Mouse (Mus musculus): ENCODE results near the gene Ddc.

Gene Ddc

DNA sequence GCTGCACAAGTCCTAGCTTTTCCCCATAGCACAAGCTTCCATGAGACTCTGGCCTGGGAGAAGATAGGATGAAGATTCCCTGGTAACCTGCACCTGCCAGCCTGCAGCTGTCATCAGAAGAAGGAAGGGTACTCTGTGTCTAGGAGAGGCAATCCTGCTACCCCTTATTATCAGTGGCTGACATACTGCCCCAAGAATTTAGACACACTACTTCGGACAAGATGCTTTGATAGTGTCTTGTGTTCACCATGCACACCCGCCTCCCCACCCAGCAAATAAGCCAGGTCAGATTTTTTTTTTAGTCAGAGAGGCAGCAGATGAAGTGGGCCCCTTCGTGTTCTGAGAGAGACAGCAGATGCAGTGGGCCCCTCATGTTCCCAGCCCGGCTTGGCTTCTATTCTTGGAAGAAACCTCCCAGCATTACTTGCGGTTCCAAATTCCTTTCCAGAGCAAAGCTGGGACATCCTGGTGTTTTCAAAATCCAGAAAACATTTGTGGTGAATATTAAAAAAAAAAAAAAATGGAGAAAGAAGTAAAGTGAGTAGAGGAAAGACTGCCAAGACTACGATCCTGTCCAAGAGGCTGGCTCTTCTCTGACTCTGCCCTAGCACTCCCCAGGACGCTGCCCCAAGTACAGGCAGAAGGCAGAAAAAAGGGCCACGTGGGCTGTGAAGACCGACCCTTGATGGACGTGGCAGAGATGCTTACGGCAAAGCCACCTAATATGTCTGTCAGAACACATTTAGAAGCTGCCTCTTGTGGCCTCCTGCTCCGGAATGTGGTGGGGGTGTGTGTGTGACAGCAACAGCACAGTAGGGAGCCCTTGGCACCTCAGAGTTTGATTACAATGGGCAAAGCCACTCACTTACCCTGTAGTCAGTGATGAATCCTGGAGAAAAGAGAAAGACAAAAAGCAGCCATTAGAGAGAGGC is 73.7 kb downstream of the Ddc start:
- DNase-seq (ENCODE audit: low read depth) = peak; percentile 50

DNA sequence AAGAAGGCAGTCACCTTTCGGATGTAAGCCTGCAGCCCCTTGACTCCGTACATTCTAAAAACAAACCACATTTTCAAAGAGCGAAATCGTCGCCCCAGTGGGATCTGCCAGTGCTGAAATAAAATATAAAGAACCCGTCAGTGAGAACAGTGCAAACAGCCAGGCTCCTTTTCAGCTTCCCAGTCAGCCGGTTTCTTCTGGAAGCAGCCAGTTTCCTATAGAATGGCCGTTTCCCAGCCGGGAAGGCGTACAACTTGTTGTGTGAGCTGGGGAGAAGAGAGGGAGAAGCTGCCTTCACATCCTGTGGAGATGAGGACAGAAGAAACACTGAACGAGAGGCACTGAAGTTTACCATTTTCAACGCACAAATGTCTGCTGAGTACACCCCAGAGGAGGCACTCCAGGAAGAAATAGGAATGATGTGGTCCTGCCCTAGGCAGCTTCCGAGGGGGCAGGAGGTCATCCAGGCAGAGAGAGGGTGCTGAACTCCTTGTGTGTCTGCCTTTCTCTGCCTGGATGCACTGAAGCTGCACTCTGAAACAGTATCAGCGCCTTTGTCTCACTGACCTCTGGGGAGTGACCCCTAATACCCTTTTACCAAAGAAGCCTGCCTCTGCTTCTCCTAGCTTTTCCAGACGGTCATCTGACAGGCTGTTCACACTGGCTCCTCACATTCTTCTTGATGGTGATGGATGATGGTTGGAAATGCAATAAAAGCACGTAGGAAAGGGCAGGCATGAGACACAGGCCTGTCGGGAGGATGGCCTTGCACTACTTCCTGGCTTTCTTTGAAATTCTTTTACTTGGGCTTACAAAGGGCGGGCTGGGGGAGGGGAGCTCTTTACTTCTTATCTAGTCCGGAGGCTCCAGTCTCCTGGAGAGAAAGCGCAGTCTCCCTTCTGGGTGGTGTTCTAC is 75.5 kb downstream of the Ddc start:
- DNase-seq (ENCODE audit: low read depth) = no peak

DNA sequence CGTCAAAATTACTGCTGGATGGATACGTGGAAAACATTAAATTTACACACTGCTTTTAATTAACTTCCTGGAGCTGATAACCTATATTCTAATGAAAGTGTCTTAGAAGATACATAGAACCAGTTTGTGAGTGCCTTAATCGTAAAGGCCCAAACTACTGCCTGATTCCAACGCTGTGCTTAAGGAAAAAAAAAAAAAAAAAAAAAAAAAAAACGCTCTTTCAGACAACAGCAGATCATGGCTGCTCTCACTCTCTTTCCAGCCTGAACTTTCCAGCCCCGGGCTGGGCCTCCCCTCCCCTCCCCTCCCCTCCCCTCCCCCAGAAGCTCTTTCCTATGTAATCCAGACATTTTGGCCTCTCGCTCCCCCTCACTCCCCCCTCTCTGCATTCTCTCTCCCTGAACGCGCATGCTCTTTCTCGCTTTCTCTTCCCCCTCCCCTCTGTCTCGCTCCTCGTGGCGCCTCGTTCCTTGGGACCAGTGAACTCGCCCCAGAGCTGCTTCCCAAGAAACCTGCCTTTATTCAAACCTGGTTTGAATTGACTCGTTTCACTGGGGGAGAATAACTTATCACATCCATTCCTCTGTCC is 76.5 kb downstream of the Ddc start:
- DNase-seq (ENCODE audit: low read depth) = no peak

GRCm38 (mm10) chr11:11820737-11821136 is 77.2 kb downstream of the Ddc start:
- no peak for DNase-seq (ENCODE audit: low read depth)

GRCm38 (mm10) chr11:11820251-11820650 is 77.7 kb downstream of the Ddc start:
- peak; percentile 99 for DNase-seq (ENCODE audit: low read depth)

DNA sequence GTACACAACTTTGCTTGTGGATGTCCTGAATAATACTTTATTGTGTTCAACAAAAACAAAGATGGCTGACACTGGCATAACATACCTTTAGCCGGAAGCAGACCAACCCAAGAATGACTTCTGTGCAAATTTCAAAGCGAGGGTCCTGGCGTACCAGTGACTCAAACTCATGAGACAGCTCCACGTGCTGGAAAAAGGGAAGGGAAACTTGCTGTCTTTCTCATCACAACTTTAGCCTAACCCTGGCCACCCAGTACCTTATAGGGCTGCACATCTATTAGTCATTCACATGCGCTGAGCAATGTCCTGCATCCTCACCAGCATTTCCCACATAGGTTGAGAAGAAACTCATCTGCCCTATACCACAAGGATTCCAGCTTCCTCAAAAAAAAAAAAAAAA is 78.7 kb downstream of the Ddc start:
- no peak for DNase-seq (ENCODE audit: low read depth)

- peak; percentile 42 for DNase-seq (ENCODE audit: low read depth)
Observed at GRCm38 (mm10) chr11:11818797-11819196, 79.1 kb downstream of the Ddc start.

- no peak for DNase-seq (ENCODE audit: low read depth)
Observed at GRCm38 (mm10) chr11:11815737-11816136, 82.2 kb downstream of the Ddc start.

DNA sequence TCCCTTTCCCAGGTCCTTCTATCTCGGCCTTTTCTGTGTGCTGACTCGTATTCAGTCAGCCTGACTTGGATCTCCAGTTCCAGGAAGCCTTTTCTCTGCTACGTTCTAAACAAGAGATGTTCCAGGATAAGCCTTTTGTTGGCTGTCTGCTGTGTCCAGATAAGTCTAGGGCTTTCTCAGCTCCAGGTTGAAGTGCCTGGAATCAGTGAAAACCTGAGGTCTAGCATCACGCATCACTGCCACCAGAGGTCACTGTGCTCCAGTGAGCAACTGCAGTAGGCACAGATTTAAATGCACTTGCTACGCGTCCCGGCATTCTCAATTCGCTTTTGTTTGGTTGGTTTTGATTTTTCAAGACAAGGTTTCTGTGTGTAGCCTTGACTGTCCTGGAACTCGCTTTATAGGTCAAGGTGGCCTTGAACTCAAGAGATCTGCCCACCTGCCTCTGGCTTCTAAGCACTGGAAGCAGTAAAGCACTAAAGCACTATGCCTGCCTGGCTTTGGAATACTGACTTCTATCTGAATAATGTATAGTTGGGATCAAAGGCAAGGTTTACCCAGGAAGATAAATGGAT is 86.0 kb downstream of the Ddc start:
- DNase-seq (ENCODE audit: low read depth) = peak; percentile 91

DNA sequence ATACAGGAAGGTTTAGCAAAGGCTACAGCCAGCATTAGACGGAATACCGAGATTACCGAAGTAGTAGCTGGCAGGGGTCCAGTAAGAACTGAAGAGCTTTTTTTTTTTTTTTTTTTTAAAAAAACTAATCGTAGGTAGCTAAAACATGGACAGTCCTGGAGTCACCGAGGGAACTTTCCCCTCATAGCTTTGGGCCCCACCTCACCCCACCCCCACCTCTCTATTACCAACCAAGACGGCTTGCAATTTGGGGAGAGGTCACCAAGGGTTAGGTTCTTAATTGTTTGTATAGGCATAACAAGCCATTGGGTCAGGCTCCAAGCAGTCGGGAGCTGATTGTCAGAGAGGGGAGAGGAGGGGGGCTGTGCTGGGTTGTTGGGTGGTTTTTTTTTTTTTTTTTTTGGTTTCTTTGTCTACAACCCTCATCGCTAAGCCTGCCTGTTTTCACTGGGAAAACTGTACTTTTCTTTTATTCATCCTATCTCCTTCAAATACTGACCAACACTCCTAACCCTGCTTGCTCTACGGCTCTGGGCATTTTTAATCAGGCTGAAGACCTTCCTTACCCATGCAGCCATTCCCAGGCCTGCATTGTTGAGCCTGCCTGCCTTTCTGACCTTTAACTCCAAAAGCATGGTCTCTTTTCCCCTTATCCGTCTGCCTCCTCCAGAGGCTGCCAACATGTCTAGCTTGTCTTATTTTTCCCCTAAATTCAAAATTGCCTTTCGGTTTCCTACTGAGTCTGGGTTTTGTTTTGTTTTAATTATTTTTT is 88.4 kb downstream of the Ddc start:
- DNase-seq (ENCODE audit: low read depth) = no peak

- peak; percentile 99 for DNase-seq (ENCODE audit: low read depth)
Observed at GRCm38 (mm10) chr11:11808820-11809403, 89.0 kb downstream of the Ddc start, which contains the start of gene Fignl1. Gene Fignl1, minus strand, starts transcription at chr11:11808962.

DNA sequence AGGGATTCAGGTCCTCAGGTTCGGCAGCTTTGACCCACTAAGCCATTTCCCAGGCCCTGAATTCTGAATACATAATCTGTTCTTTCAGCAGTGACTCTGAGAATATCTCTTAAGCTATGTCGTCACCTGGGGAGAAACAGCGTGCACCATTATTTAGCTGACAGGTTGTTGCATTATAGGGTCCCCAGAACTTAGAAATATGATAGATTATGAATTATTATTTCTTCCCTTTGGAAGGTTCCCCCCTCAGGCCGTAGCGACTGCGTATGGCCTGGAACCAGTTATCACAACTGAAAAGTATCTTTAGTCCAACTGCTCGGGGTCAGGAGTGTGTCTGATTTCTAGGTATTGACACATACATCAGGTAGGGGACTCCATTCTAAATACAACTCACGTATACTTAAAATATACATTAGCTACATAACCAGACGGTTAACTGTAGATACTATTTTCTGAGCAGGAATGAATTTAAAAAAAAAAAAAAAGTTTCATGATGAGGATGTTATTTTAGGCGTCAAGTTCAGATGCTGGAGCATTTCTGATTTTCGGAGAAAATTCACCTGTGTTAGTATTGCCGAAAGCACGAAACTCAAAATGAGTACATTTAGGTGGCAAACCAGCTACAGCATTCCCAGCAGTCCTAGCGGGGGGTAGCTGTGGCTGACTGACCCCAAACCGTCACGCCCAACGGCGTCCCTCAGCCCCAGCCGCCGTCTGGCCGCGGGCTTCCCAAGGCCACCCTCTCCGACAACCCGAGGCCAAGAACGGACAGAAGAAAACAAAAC is 89.7 kb downstream of the Ddc start:
- no peak for DNase-seq (ENCODE audit: low read depth)

- DNase-seq (ENCODE audit: low read depth) = no peak
Observed at GRCm38 (mm10) chr11:11805951-11806350, 92.0 kb downstream of the Ddc start.

- DNase-seq (ENCODE audit: low read depth) = no peak
Observed at GRCm38 (mm10) chr11:11804421-11804820, 93.5 kb downstream of the Ddc start.

GRCm38 (mm10) chr11:11801067-11801466 is 96.9 kb downstream of the Ddc start:
- no peak for DNase-seq (ENCODE audit: low read depth)

DNA sequence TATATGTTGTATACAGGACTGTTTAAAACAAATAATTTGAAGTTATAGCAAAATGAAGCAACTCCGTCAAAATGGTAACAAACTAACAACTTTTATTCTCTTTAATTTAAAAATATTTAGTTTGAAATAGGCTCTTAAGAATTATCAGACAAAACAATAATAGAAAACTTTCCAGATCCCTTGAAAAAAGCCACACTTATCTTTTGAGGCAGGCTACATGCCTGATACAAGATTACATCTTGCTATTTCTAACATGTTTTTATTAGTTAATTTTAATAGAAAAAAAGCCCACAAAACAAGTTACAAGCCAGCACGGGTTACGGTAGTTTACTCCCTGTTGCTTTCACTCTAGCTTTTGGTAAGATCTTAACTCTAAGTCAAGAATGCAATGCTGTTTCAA is 97.6 kb downstream of the Ddc start:
- no peak for DNase-seq (ENCODE audit: low read depth)

DNA sequence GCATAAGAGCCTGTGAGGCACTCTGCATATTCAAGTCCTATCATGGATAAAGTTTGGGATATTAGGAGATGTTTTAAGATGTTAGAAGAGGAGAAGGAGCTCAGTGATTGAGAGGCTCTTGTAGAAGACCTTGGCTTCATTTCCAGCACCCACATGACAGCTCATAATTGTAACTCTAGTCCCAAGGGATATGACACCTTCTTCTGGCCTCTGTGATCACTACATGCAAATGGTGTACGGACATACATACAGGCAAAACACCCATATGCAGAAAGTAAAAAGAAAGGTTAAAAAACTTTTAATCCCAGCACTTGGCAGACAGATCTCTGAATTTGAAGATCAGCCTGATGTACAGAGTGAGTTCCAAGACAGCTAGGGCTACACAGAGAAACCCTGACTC is 99.3 kb downstream of the Ddc start:
- no peak for DNase-seq (ENCODE audit: low read depth)

DNA sequence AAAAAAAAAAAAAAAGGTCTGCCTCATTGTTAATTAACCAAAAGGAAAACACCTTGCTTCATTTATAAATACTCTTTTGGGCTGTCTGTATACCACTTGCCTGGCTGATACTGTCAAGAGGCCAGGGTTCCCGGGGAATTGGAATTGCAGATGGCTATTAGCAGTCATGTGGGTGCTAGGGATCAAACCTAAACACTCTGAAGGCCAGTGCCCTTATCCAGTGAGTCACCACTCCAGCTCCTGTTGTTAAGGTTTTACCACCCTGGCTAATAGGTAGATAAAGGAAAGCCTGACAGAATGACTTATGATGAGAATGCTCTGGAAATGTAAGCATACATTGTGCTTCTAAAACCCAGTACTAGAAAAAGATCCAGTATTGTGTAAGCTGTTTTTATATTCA is 103.3 kb downstream of the Ddc start:
- DNase-seq (ENCODE audit: low read depth) = no peak

- peak; percentile 93 for DNase-seq (ENCODE audit: low read depth)
Observed at GRCm38 (mm10) chr11:11788521-11788974, 109.4 kb downstream of the Ddc start.

- DNase-seq (ENCODE audit: low read depth) = peak; percentile 7
Observed at GRCm38 (mm10) chr11:11785457-11785856, 112.5 kb downstream of the Ddc start.
